Mouse (Mus musculus): Measurements from ENCODE around the gene Zfp280d. TPM values are rescaled to one million over a fixed set of nuclear protein-coding genes. Genes with fewer than 3 reads are reported as not detected.
"Not testable (repeated sequence)": the region's sequence is repeated elsewhere in the genome, so short reads cannot be mapped to it uniquely, and the experiment has no call there.

Zfp280d gene
- polyA plus RNA-seq, 1 experiment from 2014 or later, result 30.9 TPM

- Histone ChIP-seq H3K4me1 (replicated peaks) (peaks cover 5% of the 10 kb centered on the region; the same call in 1 of the 2 replicates), H3K27ac (ENCODE audit: poor library complexity, severe bottlenecking) (no peak overlapping the region)
Observed at GRCm38 (mm10) chr9:72400121-72400520, 125.5 kb downstream of the Zfp280d start.

GRCm38 (mm10) chr9:72401769-72402168, 127.1 kb downstream of the Zfp280d start:
- H3K9me3 ChIP-seq (replicated peaks); H3K4me1 ChIP-seq (replicated peaks); H3K27ac ChIP-seq (ENCODE audit: poor library complexity, severe bottlenecking); H3K27me3 ChIP-seq (replicated peaks); H3K36me3 ChIP-seq; H3K4me3 ChIP-seq; H3K4me2 ChIP-seq; ATAC-seq (ENCODE audit: insufficient number of reproducible peaks, low FRiP score); H3K9ac ChIP-seq: not testable (repeated sequence)
- 62% methylated on average over 4 of the region's 4 CpGs for WGBS

More at GRCm38 (mm10) chr9:72400121-72400520, 125.5 kb downstream of the Zfp280d start:
- 53% methylated on average over 4 of the region's 4 CpGs for WGBS
- Histone ChIP-seq H3K27me3 (replicated peaks) (0 out of 2 replicates have a peak, but pooled peaks cover 2% of the 10 kb centered on the region), H3K9me3 (replicated peaks) (no peaks in the 10 kb centered on the region; the same call in 1 of the 2 replicates), H3K4me3 (no peak overlapping the region), H3K36me3 (no peaks in the 10 kb centered on the region), H3K4me2 (no peak overlapping the region), H3K9ac (no peak overlapping the region)
- no peak for ATAC-seq (ENCODE audit: insufficient number of reproducible peaks, low FRiP score)

- Histone ChIP-seq H3K4me1 (replicated peaks) (peaks cover 3% of the 10 kb centered on the region; the same call in 1 of the 2 replicates), H3K4me3 (no peak overlapping the region), H3K27me3 (replicated peaks) (0 out of 2 replicates have a peak, but pooled peaks cover 2% of the 10 kb centered on the region), H3K9ac (no peak overlapping the region), H3K9me3 (replicated peaks) (no peaks in the 10 kb centered on the region; the same call in 1 of the 2 replicates), H3K27ac (ENCODE audit: poor library complexity, severe bottlenecking) (no peak overlapping the region), H3K4me2 (no peak overlapping the region), H3K36me3 (no peaks in the 10 kb centered on the region)
- no peak for ATAC-seq (ENCODE audit: insufficient number of reproducible peaks, low FRiP score)
- WGBS, result 66% methylated on average over 6 of the region's 6 CpGs
Observed at GRCm38 (mm10) chr9:72403421-72403820, 128.8 kb downstream of the Zfp280d start.

DNA sequence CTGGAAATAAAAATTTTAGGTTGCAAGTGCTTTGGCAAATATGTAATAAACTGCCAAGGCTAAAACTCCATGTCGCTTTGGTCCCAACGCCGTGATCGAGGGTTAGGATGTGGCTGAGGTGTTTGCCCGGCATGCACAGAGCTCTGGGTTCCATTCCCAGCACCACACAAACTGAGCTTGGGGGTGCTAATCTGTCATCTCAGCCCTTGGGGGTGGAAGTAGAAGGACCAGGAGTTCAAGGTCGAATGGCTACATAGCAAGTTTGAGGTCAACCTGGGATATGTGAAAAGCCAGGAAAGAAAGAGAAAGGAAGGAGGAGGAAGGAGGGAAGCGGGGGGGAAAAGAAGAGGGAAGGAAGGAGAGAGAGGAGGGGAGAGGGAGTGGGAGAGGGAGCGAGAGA, 129.8 kb downstream of the Zfp280d start:
- 85% methylated on average over 8 of the region's 8 CpGs for WGBS
- no peaks in the 10 kb centered on the region for H3K9me3 ChIP-seq (replicated peaks)
- no peak overlapping the region for H3K27ac ChIP-seq (ENCODE audit: poor library complexity, severe bottlenecking)
- ATAC-seq (ENCODE audit: insufficient number of reproducible peaks, low FRiP score), result no peak
- no peak overlapping the region for H3K4me3 ChIP-seq
- H3K4me2 ChIP-seq, result no peak overlapping the region
- H3K9ac ChIP-seq, result no peak overlapping the region
- 0 out of 2 replicates have a peak, but pooled peaks cover 2% of the 10 kb centered on the region for H3K27me3 ChIP-seq (replicated peaks)
- no peaks in the 10 kb centered on the region for H3K36me3 ChIP-seq
- peaks cover 7% of the 10 kb centered on the region for H3K4me1 ChIP-seq (replicated peaks)

GRCm38 (mm10) chr9:72404934-72405333, 130.3 kb downstream of the Zfp280d start:
- Histone ChIP-seq H3K27me3 (replicated peaks) (no peaks in the 10 kb centered on the region), H3K4me2 (no peak overlapping the region), H3K9me3 (replicated peaks) (no peaks in the 10 kb centered on the region), H3K4me1 (replicated peaks) (peaks cover 12% of the 10 kb centered on the region), H3K4me3 (no peak overlapping the region), H3K36me3 (no peaks in the 10 kb centered on the region), H3K27ac (ENCODE audit: poor library complexity, severe bottlenecking) (no peak overlapping the region), H3K9ac (no peak overlapping the region)
- no peak for ATAC-seq (ENCODE audit: insufficient number of reproducible peaks, low FRiP score)
- WGBS, result 81% methylated on average over 3 of the region's 3 CpGs

DNA sequence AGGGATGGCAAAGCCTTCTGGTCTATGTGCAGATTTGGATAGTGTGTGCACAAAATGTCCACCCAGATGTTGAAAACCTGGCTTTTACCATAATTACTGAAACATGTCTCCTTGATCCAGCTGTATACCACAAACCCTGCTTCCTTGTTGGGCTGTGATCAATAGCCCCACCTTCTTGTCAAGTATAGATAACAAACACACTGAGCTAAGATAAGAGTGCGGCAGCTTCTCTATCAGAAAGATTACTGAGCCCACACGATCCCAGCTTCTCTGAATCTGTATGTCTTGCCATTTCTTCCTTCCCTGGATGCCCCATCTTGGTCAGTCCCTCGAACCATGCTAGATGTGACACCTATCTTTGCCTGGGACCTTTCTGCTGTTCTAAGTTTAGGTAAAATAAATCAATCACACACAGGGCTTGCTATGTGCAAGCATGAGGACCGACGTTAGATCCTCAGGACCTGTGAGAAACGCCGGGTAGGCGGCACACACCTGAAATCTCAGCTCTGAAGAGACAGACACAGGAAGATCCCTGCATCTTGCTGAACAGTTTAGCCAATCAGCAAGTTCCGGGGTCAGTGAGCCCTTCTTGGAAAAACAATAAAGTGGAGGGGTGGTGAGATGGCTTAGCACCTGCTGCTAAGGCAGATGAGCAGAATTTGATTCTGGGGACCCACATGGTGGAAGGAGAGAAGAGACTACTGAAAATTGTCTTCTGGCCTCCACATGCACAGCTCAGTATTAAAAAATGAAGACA, 131.4 kb downstream of the Zfp280d start:
- no peak for ATAC-seq (ENCODE audit: insufficient number of reproducible peaks, low FRiP score)
- 68% methylated on average over 9 of the region's 9 CpGs for WGBS

GRCm38 (mm10) chr9:72408131-72408586, 133.5 kb downstream of the Zfp280d start:
- Histone ChIP-seq H3K4me3 (peak overlapping the region; percentile 46), H3K36me3 (no peaks in the 10 kb centered on the region), H3K9me3 (replicated peaks) (no peaks in the 10 kb centered on the region), H3K27ac (ENCODE audit: poor library complexity, severe bottlenecking) (no peak overlapping the region), H3K4me1 (replicated peaks) (peaks cover 13% of the 10 kb centered on the region), H3K4me2 (peak overlapping the region; percentile 67), H3K9ac (peak overlapping the region; percentile 59), H3K27me3 (replicated peaks) (no peaks in the 10 kb centered on the region)
- WGBS, result 11% methylated on average over 12 of the region's 12 CpGs
- peak; percentile 79 for ATAC-seq (ENCODE audit: insufficient number of reproducible peaks, low FRiP score)

More for the DNA sequence above, 131.4 kb downstream of the Zfp280d start:
- H3K9me3 ChIP-seq (replicated peaks), result no peaks in the 10 kb centered on the region
- H3K27ac ChIP-seq (ENCODE audit: poor library complexity, severe bottlenecking), result no peak overlapping the region
- H3K4me1 ChIP-seq (replicated peaks), result peaks cover 13% of the 10 kb centered on the region
- H3K9ac ChIP-seq, result no peak overlapping the region
- H3K36me3 ChIP-seq, result no peaks in the 10 kb centered on the region
- no peak overlapping the region for H3K4me2 ChIP-seq
- no peak overlapping the region for H3K4me3 ChIP-seq
- H3K27me3 ChIP-seq (replicated peaks), result no peaks in the 10 kb centered on the region

DNA sequence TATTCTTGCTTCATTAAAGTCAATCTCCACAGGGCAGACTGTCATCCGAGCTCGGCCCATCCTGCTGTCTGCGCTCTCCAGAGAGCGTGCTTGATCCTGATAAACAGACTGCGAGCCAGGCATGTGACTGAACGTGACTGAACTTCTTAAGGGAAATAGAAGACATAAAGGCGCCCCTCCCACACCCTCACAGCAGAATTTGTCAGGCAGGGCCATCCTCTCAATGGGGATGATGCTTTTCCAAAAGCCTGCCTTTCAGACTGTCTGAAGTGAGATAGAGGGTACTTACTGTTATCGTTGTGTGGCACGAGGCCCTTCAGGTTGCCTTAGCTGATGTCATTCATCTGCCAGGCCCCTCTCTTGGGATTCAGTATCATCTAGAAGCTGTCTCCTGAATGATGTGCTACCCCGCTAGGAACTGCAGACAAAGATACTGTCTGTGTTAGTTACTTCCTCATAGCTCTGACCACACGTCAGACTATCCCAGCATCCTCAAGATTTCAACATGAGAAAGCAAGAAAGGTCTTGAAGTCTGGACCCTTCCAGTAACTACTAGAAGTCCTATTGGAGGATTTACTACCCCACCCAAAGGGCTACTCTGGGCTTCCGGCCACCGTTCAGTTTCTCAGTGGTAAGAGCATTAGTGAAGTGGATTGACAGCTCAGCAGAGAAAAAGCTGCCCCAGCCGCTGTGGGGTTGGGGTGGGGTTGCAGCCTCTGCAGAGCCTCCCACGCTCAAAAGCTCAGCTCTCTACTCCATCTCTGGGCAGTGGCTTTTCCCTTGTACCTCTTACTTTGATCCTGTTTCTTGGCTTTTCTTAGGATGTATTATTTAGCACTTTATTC, 134.9 kb downstream of the Zfp280d start:
- Histone ChIP-seq H3K4me1 (replicated peaks) (peaks cover 13% of the 10 kb centered on the region), H3K27ac (ENCODE audit: poor library complexity, severe bottlenecking) (no peak overlapping the region), H3K27me3 (replicated peaks) (no peaks in the 10 kb centered on the region), H3K9ac (no peak overlapping the region), H3K4me3 (no peak overlapping the region), H3K36me3 (no peaks in the 10 kb centered on the region), H3K9me3 (replicated peaks) (no peaks in the 10 kb centered on the region), H3K4me2 (peak overlapping the region; percentile 45)
- 16% methylated on average over 15 of the region's 15 CpGs for WGBS
- ATAC-seq (ENCODE audit: insufficient number of reproducible peaks, low FRiP score), result peak; percentile 65; the same call in 1 of the 2 replicates

DNA sequence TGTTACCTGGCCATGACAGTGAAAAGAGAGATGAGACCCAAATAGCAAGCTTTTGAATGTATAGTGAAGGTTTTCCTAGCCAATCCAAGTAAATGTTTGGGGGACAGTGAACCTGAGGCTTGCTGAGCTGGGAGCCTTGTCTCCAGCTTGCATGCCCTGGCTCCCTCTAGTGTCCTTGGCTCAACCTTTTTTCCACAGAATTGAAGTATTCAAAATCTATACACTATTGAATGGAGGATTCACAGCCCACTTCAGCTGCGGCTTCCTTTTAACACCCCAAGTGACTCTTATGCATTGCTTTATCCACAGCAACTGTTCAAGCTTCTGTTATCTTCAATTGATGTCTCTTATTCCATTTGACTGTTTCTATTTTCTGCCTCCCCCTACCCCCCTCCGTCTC, 137.1 kb downstream of the Zfp280d start:
- no peak overlapping the region for H3K27ac ChIP-seq (ENCODE audit: poor library complexity, severe bottlenecking)
- H3K9ac ChIP-seq, result no peak overlapping the region
- no peaks in the 10 kb centered on the region for H3K9me3 ChIP-seq (replicated peaks)
- H3K27me3 ChIP-seq (replicated peaks), result no peaks in the 10 kb centered on the region
- no peak for ATAC-seq (ENCODE audit: insufficient number of reproducible peaks, low FRiP score)
- no peak overlapping the region for H3K4me2 ChIP-seq
- no peak overlapping the region for H3K4me3 ChIP-seq
- H3K36me3 ChIP-seq, result no peaks in the 10 kb centered on the region
- peaks cover 13% of the 10 kb centered on the region for H3K4me1 ChIP-seq (replicated peaks)
- WGBS, result 81% methylated on average over 2 of the region's 2 CpGs

Data from heart, embryonic 12.5 days (tissue).